Mouse (Mus musculus) bone marrow macrophage, adult 2 months (primary cell): ENCODE measurements around the gene Pax7.

ENCODE experiments used
- CTCF ChIP-seq: IDR thresholded peaks from 2 replicates; pipeline ENCODE4 v1.5.1; 2012; ENCODE audit warnings: low read depth, mild to moderate bottlenecking, low read length, moderate library complexity
- POLR2A ChIP-seq: IDR thresholded peaks from 2 replicates; pipeline ENCODE4 v1.6.1; 2012; ENCODE audit warnings: mild to moderate bottlenecking, low read depth, low read length, borderline replicate concordance

- TF ChIP-seq CTCF (no peak), POLR2A (no peak)
These were observed 43.6 kb downstream of the Pax7 start for GRCm38 (mm10) chr4:139789772-139790171.
